Mouse (Mus musculus) liver, postnatal 0 days (tissue): ENCODE measurements around the gene Styx.
A peak's percentile ranks its signal among the peaks of the same experiment; 100 is the strongest.

Experiments used
- CTCF ChIP-seq: sonication (generic); IDR thresholded peaks from 2 replicates; pipeline ENCODE4 v1.5.1; 2016; ENCODE audit warnings: antibody characterized with exemption, low read depth
- EP300 ChIP-seq: IDR thresholded peaks from 2 replicates; pipeline ENCODE4 v1.6.1; 2016; ENCODE audit warnings: antibody characterized with exemption, low read depth, mild to moderate bottlenecking

GRCm38 (mm10) chr14:45382912-45383311 lies 32.0 kb downstream of the Styx start:
- peak; percentile 51 for TF ChIP-seq CTCF
- no peak for TF ChIP-seq EP300
